Mouse (Mus musculus) MEL (cell line): ENCODE measurements around the gene H2al2a. TPM values are rescaled to one million over a fixed set of nuclear protein-coding genes. Genes with fewer than 3 reads are reported as not detected.

ENCODE experiments used
- DNase-seq: peaks from one replicate; pipeline ENCODE4 v3.0.0; 2011; ENCODE audit warnings: low read depth, low spot score
- H3K27ac ChIP-seq: 2 replicates; pipeline ENCODE4 v1.5.1; 2012; ENCODE audit warnings: low read depth, mild to moderate bottlenecking, control low read depth, low read length, moderate library complexity; ENCODE audit not compliant: control insufficient read depth
- H3K27me3 ChIP-seq, 2 experiments: fragments of 150-350 bp in 1 of 2; sonication (generic) in 1 of 2; 2 replicates each; pipeline ENCODE4 v1.6.1; 2012; ENCODE audit warnings: low read length in 2 of 2, mild to moderate bottlenecking in 2 of 2, improper control_type of control experiment in 1 of 2, moderate library complexity in 1 of 2; ENCODE audit not compliant: insufficient read depth in 2 of 2, control insufficient read depth in 1 of 2
- H3K36me3 ChIP-seq, 2 experiments: 2 replicates each; pipeline ENCODE4 v1.6.1; 2012 to 2014; ENCODE audit warnings: low read length in 2 of 2, improper control_type of control experiment in 1 of 2, inconsistent platforms in 1 of 2, mild to moderate bottlenecking in 1 of 2; ENCODE audit not compliant: insufficient read depth in 2 of 2, control insufficient read depth in 1 of 2
- H3K4me1 ChIP-seq, 2 experiments: fragments of 150-350 bp in 1 of 2; sonication (generic) in 1 of 2; 2 replicates each; pipeline ENCODE4 v1.6.1; 2012; ENCODE audit warnings: low read length in 2 of 2, improper control_type of control experiment in 1 of 2, mild to moderate bottlenecking in 1 of 2; ENCODE audit not compliant: insufficient read depth in 2 of 2, control insufficient read depth in 1 of 2
- H3K4me3 ChIP-seq, 2 experiments: fragments of 150-350 bp in 1 of 2; sonication (generic) in 1 of 2; 2 replicates each; pipeline ENCODE4 v1.5.1; 2012; ENCODE audit warnings: low read depth in 2 of 2, low read length in 2 of 2, mild to moderate bottlenecking in 2 of 2, moderate library complexity in 2 of 2, control low read depth in 1 of 2, improper control_type of control experiment in 1 of 2; ENCODE audit not compliant: control insufficient read depth in 1 of 2, insufficient read depth in 1 of 2
- H3K79me2 ChIP-seq: 2 replicates; pipeline ENCODE4 v1.6.1; 2012; ENCODE audit warnings: mild to moderate bottlenecking, low read length, moderate library complexity; ENCODE audit not compliant: control insufficient read depth, poor library complexity, insufficient read depth
- H3K9ac ChIP-seq: 2 replicates; pipeline ENCODE4 v1.6.1; 2012; ENCODE audit warnings: low read depth, mild to moderate bottlenecking, control low read depth, low read length, moderate library complexity; ENCODE audit not compliant: control insufficient read depth, poor library complexity, severe bottlenecking
- H3K9me3 ChIP-seq: fragments of 150-350 bp; sonication (generic); replicated peaks from 2 replicates; pipeline ENCODE4 v1.6.1; 2012; ENCODE audit warnings: mild to moderate bottlenecking, low read length, improper control_type of control experiment, moderate library complexity; ENCODE audit not compliant: insufficient read depth
- CTCF ChIP-seq, 3 experiments: IDR thresholded peaks in 2 of 3; conservative IDR thresholded peaks in 1 of 3; 2 replicates each; pipeline ENCODE4 v1.5.1; 2011 to 2012; ENCODE audit warnings: low read length in 3 of 3, low read depth in 2 of 3, mild to moderate bottlenecking in 2 of 3, improper control_type of control experiment in 1 of 3, inconsistent platforms in 1 of 3, mixed read lengths in 1 of 3, moderate library complexity in 1 of 3; ENCODE audit not compliant: control insufficient read depth in 1 of 3, insufficient read depth in 1 of 3, poor library complexity in 1 of 3, severe bottlenecking in 1 of 3
- ELF1 ChIP-seq: IDR thresholded peaks from 2 replicates; pipeline ENCODE4 v1.6.1; 2014; ENCODE audit warnings: low read depth, mild to moderate bottlenecking, inconsistent platforms, low read length, improper control_type of control experiment, moderate library complexity
- ETS1 ChIP-seq: IDR thresholded peaks from 2 replicates; pipeline ENCODE4 v1.6.1; 2012; ENCODE audit warnings: low read depth, mild to moderate bottlenecking, inconsistent platforms, low read length, improper control_type of control experiment, moderate library complexity
- GATA1 ChIP-seq: IDR thresholded peaks from 2 replicates; pipeline ENCODE4 v1.6.1; 2011; ENCODE audit warnings: low read depth, low read length, improper control_type of control experiment
- HCFC1 ChIP-seq: IDR thresholded peaks from 2 replicates; pipeline ENCODE4 v1.6.1; 2012; ENCODE audit warnings: low read depth, mild to moderate bottlenecking, inconsistent platforms, low read length, improper control_type of control experiment, moderate library complexity
- JUND ChIP-seq: IDR thresholded peaks from 2 replicates; pipeline ENCODE4 v1.6.1; 2011; ENCODE audit warnings: low read depth, mild to moderate bottlenecking, improper control_type of control experiment, low read length
- KAT2A ChIP-seq: conservative IDR thresholded peaks from 2 replicates; pipeline ENCODE4 v1.6.1; 2012; ENCODE audit warnings: low read depth, low read length, improper control_type of control experiment, inconsistent platforms
- MAFK ChIP-seq: IDR thresholded peaks from 2 replicates; pipeline ENCODE4 v1.6.1; 2011; ENCODE audit warnings: low read depth, mild to moderate bottlenecking, low read length, improper control_type of control experiment, borderline replicate concordance
- MAX ChIP-seq: IDR thresholded peaks from 2 replicates; pipeline ENCODE4 v1.6.1; 2011; ENCODE audit warnings: low read length, improper control_type of control experiment
- MEF2A ChIP-seq: IDR thresholded peaks from 2 replicates; pipeline ENCODE4 v1.6.1; 2014; ENCODE audit warnings: low read depth, mild to moderate bottlenecking, inconsistent platforms, low read length, improper control_type of control experiment; ENCODE audit not compliant: poor library complexity, insufficient replicate concordance, severe bottlenecking; ENCODE audit errors: extremely low read depth
- MXI1 ChIP-seq: IDR thresholded peaks from 2 replicates; pipeline ENCODE4 v1.6.1; 2011; ENCODE audit warnings: mild to moderate bottlenecking, low read depth, low read length, improper control_type of control experiment
- MYC ChIP-seq: IDR thresholded peaks from 2 replicates; pipeline ENCODE4 v1.6.1; 2011; ENCODE audit warnings: low read depth, mild to moderate bottlenecking, low read length, improper control_type of control experiment, moderate library complexity
- NRF1 ChIP-seq: IDR thresholded peaks from 2 replicates; pipeline ENCODE4 v1.6.1; 2014; ENCODE audit warnings: low read depth, mild to moderate bottlenecking, inconsistent platforms, low read length, improper control_type of control experiment, moderate library complexity; ENCODE audit not compliant: poor library complexity, insufficient read depth, severe bottlenecking
- POLR2A ChIP-seq, 2 experiments: IDR thresholded peaks; 2 replicates each; pipeline ENCODE4 v1.6.1; 2011 to 2012; ENCODE audit warnings: low read length in 2 of 2, mild to moderate bottlenecking in 2 of 2, control low read depth in 1 of 2, improper control_type of control experiment in 1 of 2, low read depth in 1 of 2, moderate library complexity in 1 of 2; ENCODE audit not compliant: control insufficient read depth in 1 of 2, insufficient read depth in 1 of 2, poor library complexity in 1 of 2
- POLR2AphosphoS2 ChIP-seq: IDR thresholded peaks from 2 replicates; pipeline ENCODE4 v1.6.1; 2011; ENCODE audit warnings: low read length, improper control_type of control experiment
- POLR2AphosphoS5 ChIP-seq: IDR thresholded peaks from 2 replicates; pipeline ENCODE4 v1.6.1; 2012; ENCODE audit warnings: low read depth, borderline replicate concordance, mild to moderate bottlenecking, inconsistent platforms, low read length, moderate library complexity, mixed read lengths
- RAD21 ChIP-seq: IDR thresholded peaks from 2 replicates; pipeline ENCODE4 v1.6.1; 2011; ENCODE audit warnings: mild to moderate bottlenecking, low read depth, low read length, improper control_type of control experiment
- RCOR1 ChIP-seq: IDR thresholded peaks from 2 replicates; pipeline ENCODE4 v1.6.1; 2012; ENCODE audit warnings: low read depth, mild to moderate bottlenecking, inconsistent platforms, low read length, improper control_type of control experiment
- SIN3A ChIP-seq: IDR thresholded peaks from 2 replicates; pipeline ENCODE4 v1.6.1; 2012; ENCODE audit warnings: low read length, improper control_type of control experiment, inconsistent platforms
- SMC3 ChIP-seq: IDR thresholded peaks from 2 replicates; pipeline ENCODE4 v1.6.1; 2011; ENCODE audit warnings: low read depth, low read length, improper control_type of control experiment
- TAL1 ChIP-seq: IDR thresholded peaks from 2 replicates; pipeline ENCODE4 v1.6.1; 2012; ENCODE audit warnings: mild to moderate bottlenecking, inconsistent platforms, low read length, moderate library complexity, mixed read lengths
- TCF12 ChIP-seq: IDR thresholded peaks from 2 replicates; pipeline ENCODE4 v1.6.1; 2014; ENCODE audit warnings: low read depth, mild to moderate bottlenecking, inconsistent platforms, low read length, improper control_type of control experiment, moderate library complexity
- UBTF ChIP-seq: IDR thresholded peaks from 2 replicates; pipeline ENCODE4 v1.6.1; 2012; ENCODE audit warnings: low read depth, mild to moderate bottlenecking, inconsistent platforms, low read length, improper control_type of control experiment, moderate library complexity, borderline replicate concordance; ENCODE audit not compliant: insufficient read depth
- USF1 ChIP-seq: IDR thresholded peaks from 2 replicates; pipeline ENCODE4 v1.6.1; 2014; ENCODE audit warnings: low read depth, mild to moderate bottlenecking, inconsistent platforms, low read length, improper control_type of control experiment, moderate library complexity
- ZKSCAN1 ChIP-seq: IDR thresholded peaks from 2 replicates; pipeline ENCODE4 v1.6.1; 2012; ENCODE audit warnings: low read depth, mild to moderate bottlenecking, inconsistent platforms, low read length, improper control_type of control experiment, moderate library complexity
- ZMIZ1 ChIP-seq: IDR thresholded peaks from 2 replicates; pipeline ENCODE4 v1.6.1; 2012; ENCODE audit warnings: low read depth, mild to moderate bottlenecking, inconsistent platforms, low read length, improper control_type of control experiment, moderate library complexity
- polyA plus RNA-seq, 2 experiments: library from polyadenylated mRNA; stranded (reverse) in 1 of 2; unstranded in 1 of 2; fragments of >175 nt in 1 of 2; fragments of >200 nt in 1 of 2; gene quantifications; 2 replicates each; pipeline versions ENCODE4 v1.2.1 to v1.2.4; 2012; ENCODE audit warnings: low replicate concordance in 2 of 2, low read depth in 1 of 2; ENCODE audit not compliant: insufficient read length in 2 of 2, insufficient read depth in 1 of 2, missing spikeins in 1 of 2
- total RNA-seq: library from RNA; depleted of rRNA; stranded (reverse); fragments of 300-350 nt; gene quantifications from 2 replicates; pipeline ENCODE4 v1.2.3, GENCODE M21; 2012

The H2al2a gene
- total and polyA plus RNA-seq, 3 experiments: not detected

DNA sequence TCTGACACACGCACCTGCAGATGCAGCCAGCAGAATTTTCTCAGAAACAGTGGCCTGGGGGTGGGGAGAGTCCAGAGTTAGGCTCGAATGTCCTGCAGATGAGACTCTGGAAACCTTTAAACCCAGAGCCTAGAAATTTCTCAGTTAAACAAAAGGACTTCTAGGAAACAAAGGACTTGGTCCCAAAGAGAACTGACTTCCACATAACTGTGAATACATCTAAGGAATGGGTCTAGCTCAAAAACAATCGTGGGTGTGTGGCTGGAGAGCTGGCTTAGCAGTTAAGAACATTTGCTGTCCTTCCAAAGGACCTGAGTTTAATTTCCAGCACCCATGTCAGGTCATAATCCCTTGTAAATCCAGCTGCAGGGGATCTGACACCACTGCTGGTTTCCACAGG, 18.8 kb upstream of the H2al2a start:
- no peak overlapping the region for H3K27ac ChIP-seq
- H3K9ac ChIP-seq: no peak overlapping the region
- no peak overlapping the region for H3K4me3 ChIP-seq
- no peaks in the 10 kb centered on the region for H3K9me3 ChIP-seq
- H3K27me3 ChIP-seq: no peaks in the 10 kb centered on the region
- no peaks in the 10 kb centered on the region for H3K4me1 ChIP-seq
- no peak for DNase-seq
- no peak for TF ChIP-seq POLR2A (IDR thresholded peaks at IDR 0.05; ENCODE audit: control insufficient read depth in 1 of 2, insufficient read depth in 1 of 2, low read depth in 1 of 2, low read length in 2 of 2, poor library complexity in 1 of 2)
- TF ChIP-seq JUND: no peak
- TF ChIP-seq TAL1: no peak
- no peak for TF ChIP-seq POLR2AphosphoS2
- no peak for TF ChIP-seq HCFC1
- no peak for TF ChIP-seq ZMIZ1
- TF ChIP-seq ZKSCAN1: no peak
- TF ChIP-seq MYC: no peak
- no peak for TF ChIP-seq RCOR1
- TF ChIP-seq USF1: no peak
- TF ChIP-seq MXI1: no peak
- no peak for TF ChIP-seq TCF12
- TF ChIP-seq UBTF: no peak
- TF ChIP-seq KAT2A: no peak
- no peak for TF ChIP-seq SIN3A
- TF ChIP-seq CTCF (IDR thresholded peaks at IDR 0.05 in 2 of 3, conservative IDR thresholded peaks at IDR 0.05 in 1 of 3; ENCODE audit: control insufficient read depth in 1 of 3, insufficient read depth in 1 of 3, low read depth in 2 of 3, low read length in 3 of 3, poor library complexity in 1 of 3, severe bottlenecking in 1 of 3): no peak
- no peaks in the 10 kb centered on the region for H3K79me2 ChIP-seq
- no peaks in the 10 kb centered on the region for H3K36me3 ChIP-seq

GRCm38 (mm10) chr2:18012866-18013265, 16.1 kb upstream of the H2al2a start:
- H3K79me2 ChIP-seq: no peaks in the 10 kb centered on the region
- no peak overlapping the region for H3K4me3 ChIP-seq
- no peak overlapping the region for H3K9ac ChIP-seq
- DNase-seq: no peak
- H3K27me3 ChIP-seq: no peaks in the 10 kb centered on the region
- TF ChIP-seq UBTF (no peak), GATA1 (no peak), MAFK (no peak), ZKSCAN1 (no peak), SMC3 (no peak), MAX (no peak), RAD21 (no peak), ELF1 (no peak), NRF1 (no peak), POLR2AphosphoS5 (no peak), ETS1 (no peak), ZMIZ1 (no peak), HCFC1 (no peak), TCF12 (no peak), JUND (no peak), MEF2A (no peak)
- H3K9me3 ChIP-seq: no peaks in the 10 kb centered on the region
- H3K4me1 ChIP-seq: no peaks in the 10 kb centered on the region
- H3K36me3 ChIP-seq: no peaks in the 10 kb centered on the region
- H3K27ac ChIP-seq: no peak overlapping the region
